Mouse (Mus musculus) erythroblast, embryonic 14.5 days (primary cell): ENCODE measurements around the gene Ankrd35.

Experiments
- GATA1 ChIP-seq: IDR thresholded peaks from 2 replicates; pipeline ENCODE4 v1.6.1; 2012; ENCODE audit warnings: low read length, inconsistent platforms, mixed read lengths
- TAL1 ChIP-seq: IDR thresholded peaks from 3 replicates; pipeline ENCODE4 v1.6.1; 2012; ENCODE audit warnings: low read length, inconsistent platforms, mixed read lengths

GRCm38 (mm10) chr3:96667316-96667715 is 2.6 kb upstream of the Ankrd35 start:
- TF ChIP-seq GATA1, result no peak
- TF ChIP-seq TAL1, result no peak
